Mouse (Mus musculus): ENCODE data around the gene Olfr620.

Gene Olfr620

DNA sequence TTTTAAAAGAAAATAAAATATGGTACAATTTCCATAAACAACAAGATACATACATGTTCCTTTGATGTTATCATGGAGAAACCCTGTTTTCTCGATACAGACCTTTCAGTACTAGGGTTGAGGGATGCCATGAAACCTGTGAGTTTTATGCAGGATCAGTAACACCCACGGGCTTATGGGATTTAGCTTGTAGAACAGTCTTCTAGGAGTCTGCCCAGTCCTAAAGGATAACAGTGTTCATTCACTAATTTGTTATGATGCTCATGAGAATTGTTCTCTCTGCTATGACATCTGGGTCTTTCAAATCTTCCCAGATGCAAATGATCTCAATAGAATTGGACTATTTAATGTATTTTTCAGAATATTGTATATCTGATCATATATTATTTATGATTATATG is at the start of gene Olfr620:
Olfr620 (minus strand) TSS at position 101 of the 400 bp plus-strand sequence.
- Histone ChIP-seq H3K27me3 (ENCODE audit: insufficient read depth, low read length) (no peaks in the 10 kb centered on the region), H3K9me3 (ENCODE audit: low read length) (peaks cover 18% of the 10 kb centered on the region), H3K4me3 (replicated peaks; ENCODE audit: low read length) (no peak within 1 kb of the TSS), H3K36me3 (ENCODE audit: insufficient read depth, low read length) (no peaks in the 10 kb centered on the region), H3K4me1 (replicated peaks; ENCODE audit: low read depth, low read length) (no peaks in the 10 kb centered on the region)
- TF ChIP-seq CTCF (conservative IDR thresholded peaks at IDR 0.05; ENCODE audit: low read length) (no peak), POU5F1 (IDR thresholded peaks at IDR 0.05; ENCODE audit: borderline replicate concordance, low read length) (no peak), NANOG (IDR thresholded peaks at IDR 0.05; ENCODE audit: borderline replicate concordance, low read length) (no peak)

DNA sequence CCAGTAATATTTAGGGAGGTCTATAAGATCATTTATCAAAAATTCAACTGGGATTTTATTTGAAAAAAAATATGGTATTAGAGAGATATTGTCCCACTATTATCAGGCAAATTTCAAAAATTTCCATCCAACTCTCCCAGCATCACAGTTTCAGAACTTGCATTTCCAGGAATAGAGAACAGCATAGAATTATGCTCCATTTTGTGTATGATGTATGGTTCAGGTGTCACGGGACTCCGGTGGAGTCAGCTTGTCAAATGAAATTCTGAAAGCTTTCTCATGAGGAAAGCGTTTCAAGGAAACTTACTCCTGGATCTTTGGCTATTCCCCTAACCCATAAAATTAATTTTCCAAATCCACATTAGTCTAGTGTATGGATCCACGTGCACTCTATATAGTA is 31.7 kb upstream of the Olfr620 start:
- Histone ChIP-seq H3K36me3 (ENCODE audit: insufficient read depth, low read length) (no peaks in the 10 kb centered on the region), H3K27me3 (ENCODE audit: insufficient read depth, low read length) (no peaks in the 10 kb centered on the region), H3K4me3 (replicated peaks; ENCODE audit: low read length) (no peak overlapping the region), H3K9me3 (ENCODE audit: low read length) (no peaks in the 10 kb centered on the region), H3K4me1 (replicated peaks; ENCODE audit: low read depth, low read length) (no peaks in the 10 kb centered on the region)
- no peak for TF ChIP-seq POU5F1 (IDR thresholded peaks at IDR 0.05; ENCODE audit: borderline replicate concordance, low read length)
- no peak for TF ChIP-seq NANOG (IDR thresholded peaks at IDR 0.05; ENCODE audit: borderline replicate concordance, low read length)
- TF ChIP-seq CTCF (conservative IDR thresholded peaks at IDR 0.05; ENCODE audit: low read length), result no peak

DNA sequence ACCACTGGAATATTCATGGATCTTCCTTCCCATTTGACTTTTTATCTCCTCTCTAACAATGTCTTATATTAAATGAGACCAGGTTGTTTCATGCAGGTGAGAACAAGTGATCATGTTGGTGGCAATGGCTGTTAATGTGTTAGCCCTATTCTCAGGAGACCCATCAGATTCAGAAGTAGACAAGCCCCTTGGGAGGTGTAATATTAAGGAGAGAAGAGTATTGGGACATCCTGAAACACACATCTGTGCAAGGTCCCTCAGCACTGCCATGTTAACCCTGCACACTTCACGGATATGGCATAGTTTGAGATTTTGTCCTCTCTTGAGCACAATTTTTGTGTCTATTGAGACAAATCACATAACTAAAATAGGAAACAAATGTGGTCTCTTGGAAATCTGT is 30.3 kb upstream of the Olfr620 start, which contains the start of gene Olfr622:
Olfr622 (minus strand) TSS at position 101 of the 400 bp plus-strand sequence.
- Histone ChIP-seq H3K4me1 (replicated peaks; ENCODE audit: low read depth, low read length) (no peaks in the 10 kb centered on the region), H3K4me3 (replicated peaks; ENCODE audit: low read length) (no peak within 1 kb of the TSS), H3K9me3 (ENCODE audit: low read length) (no peaks in the 10 kb centered on the region), H3K36me3 (ENCODE audit: insufficient read depth, low read length) (no peaks in the 10 kb centered on the region), H3K27me3 (ENCODE audit: insufficient read depth, low read length) (no peaks in the 10 kb centered on the region)
- TF ChIP-seq CTCF (conservative IDR thresholded peaks at IDR 0.05; ENCODE audit: low read length) (no peak), POU5F1 (IDR thresholded peaks at IDR 0.05; ENCODE audit: borderline replicate concordance, low read length) (no peak), NANOG (IDR thresholded peaks at IDR 0.05; ENCODE audit: borderline replicate concordance, low read length) (no peak)

DNA sequence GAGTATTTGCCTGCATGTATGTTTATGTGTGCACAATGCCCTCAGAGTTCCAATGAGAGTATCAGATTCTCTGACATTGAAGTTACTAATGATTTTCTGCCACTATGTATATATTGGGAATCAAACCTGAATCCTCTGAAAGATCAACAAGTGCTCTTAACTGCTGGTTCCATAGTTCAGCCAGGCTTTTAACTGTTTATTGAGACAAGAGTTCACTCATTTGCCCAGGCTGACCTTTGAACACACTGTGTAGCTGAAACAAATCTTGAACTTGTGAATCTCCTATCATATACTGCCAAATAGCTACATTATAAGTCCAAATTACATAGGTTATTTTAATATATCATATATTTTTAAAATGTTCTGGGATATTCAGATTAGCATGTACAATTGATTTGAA is 24.5 kb upstream of the Olfr620 start:
- Histone ChIP-seq H3K4me3 (replicated peaks; ENCODE audit: low read length) (no peak overlapping the region), H3K9me3 (ENCODE audit: low read length) (no peaks in the 10 kb centered on the region), H3K4me1 (replicated peaks; ENCODE audit: low read depth, low read length) (no peaks in the 10 kb centered on the region), H3K36me3 (ENCODE audit: insufficient read depth, low read length) (no peaks in the 10 kb centered on the region), H3K27me3 (ENCODE audit: insufficient read depth, low read length) (no peaks in the 10 kb centered on the region)
- TF ChIP-seq POU5F1 (IDR thresholded peaks at IDR 0.05; ENCODE audit: borderline replicate concordance, low read length) (no peak), NANOG (IDR thresholded peaks at IDR 0.05; ENCODE audit: borderline replicate concordance, low read length) (no peak), CTCF (conservative IDR thresholded peaks at IDR 0.05; ENCODE audit: low read length) (no peak)

DNA sequence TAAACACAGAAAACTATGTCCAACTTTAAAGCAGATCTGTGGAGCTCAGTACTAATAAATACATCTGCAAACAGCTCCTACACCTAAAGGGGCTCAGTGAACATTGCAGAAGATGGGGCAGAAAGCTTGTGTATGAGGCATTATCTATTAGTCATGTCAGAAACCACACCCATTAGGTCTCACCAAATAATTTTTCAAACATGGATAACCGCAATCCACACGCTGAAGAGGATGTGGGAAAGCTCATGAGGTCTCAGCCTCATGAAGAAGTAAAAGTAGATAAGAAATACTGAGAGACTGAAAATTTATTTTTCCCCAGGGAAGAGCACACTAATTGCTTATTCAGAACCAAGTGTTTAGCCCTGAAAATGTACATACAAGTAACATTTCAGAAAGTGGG is 4.9 kb downstream of the Olfr620 start:
- H3K4me1 ChIP-seq (replicated peaks; ENCODE audit: low read depth, low read length), result no peaks in the 10 kb centered on the region
- no peak overlapping the region for H3K4me3 ChIP-seq (replicated peaks; ENCODE audit: low read length)
- TF ChIP-seq NANOG (IDR thresholded peaks at IDR 0.05; ENCODE audit: borderline replicate concordance, low read length), result no peak
- no peak for TF ChIP-seq CTCF (conservative IDR thresholded peaks at IDR 0.05; ENCODE audit: low read length)
- TF ChIP-seq POU5F1 (IDR thresholded peaks at IDR 0.05; ENCODE audit: borderline replicate concordance, low read length), result no peak
- no peaks in the 10 kb centered on the region for H3K9me3 ChIP-seq (ENCODE audit: low read length)
- H3K27me3 ChIP-seq (ENCODE audit: insufficient read depth, low read length), result no peaks in the 10 kb centered on the region
- no peaks in the 10 kb centered on the region for H3K36me3 ChIP-seq (ENCODE audit: insufficient read depth, low read length)

DNA sequence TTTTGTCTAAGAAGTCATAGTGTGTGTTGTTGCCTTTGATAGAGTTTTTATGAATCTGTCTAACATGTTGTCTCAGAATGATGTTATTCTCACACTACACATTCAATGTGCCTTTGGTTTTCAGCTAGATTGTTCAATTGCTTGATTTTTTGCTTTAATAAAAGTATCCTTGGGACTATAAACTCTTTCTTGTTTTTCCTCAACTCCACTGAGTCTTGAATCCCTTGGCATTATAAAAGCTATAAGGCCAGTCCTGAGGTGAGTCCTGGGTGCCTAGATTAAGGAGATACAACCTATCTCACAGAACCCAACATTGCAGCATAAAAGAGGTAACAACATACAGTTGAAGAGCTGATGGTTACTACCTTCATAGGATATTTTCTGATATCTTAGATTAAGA is 12.1 kb downstream of the Olfr620 start, which contains the start of gene Olfr619:
Olfr619 (plus strand) TSS at position 301 of the 400 bp plus-strand sequence.
- H3K27me3 ChIP-seq (ENCODE audit: insufficient read depth, low read length), result no peaks in the 10 kb centered on the region
- H3K9me3 ChIP-seq (ENCODE audit: low read length), result no peaks in the 10 kb centered on the region
- H3K4me1 ChIP-seq (replicated peaks; ENCODE audit: low read depth, low read length), result no peaks in the 10 kb centered on the region
- no peak within 1 kb of the TSS for H3K4me3 ChIP-seq (replicated peaks; ENCODE audit: low read length)
- H3K36me3 ChIP-seq (ENCODE audit: insufficient read depth, low read length), result no peaks in the 10 kb centered on the region
- TF ChIP-seq POU5F1 (IDR thresholded peaks at IDR 0.05; ENCODE audit: borderline replicate concordance, low read length) (no peak), CTCF (conservative IDR thresholded peaks at IDR 0.05; ENCODE audit: low read length) (no peak), NANOG (IDR thresholded peaks at IDR 0.05; ENCODE audit: borderline replicate concordance, low read length) (no peak)

DNA sequence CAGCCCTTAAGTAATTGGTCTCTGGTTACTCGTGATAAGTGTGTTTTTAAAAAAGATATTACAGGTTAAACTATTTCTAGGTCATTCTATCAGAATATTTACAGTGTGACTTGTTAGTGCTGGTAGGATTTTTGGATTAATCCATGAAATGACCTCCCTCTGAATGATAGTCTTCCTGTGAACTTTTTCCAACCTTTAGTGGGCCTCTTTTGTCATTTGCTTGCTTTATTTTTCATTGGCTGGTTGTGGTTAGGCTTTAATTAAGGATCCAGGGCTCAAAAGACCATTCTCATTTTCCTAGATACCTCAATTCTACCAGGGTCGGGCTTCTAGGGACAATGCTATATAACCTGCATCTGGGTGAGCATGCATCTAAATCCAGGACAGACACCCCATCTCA is 22.5 kb downstream of the Olfr620 start, which contains the start of gene Olfr618:
Olfr618 (plus strand) TSS at position 301 of the 400 bp plus-strand sequence.
- Histone ChIP-seq H3K36me3 (ENCODE audit: insufficient read depth, low read length) (no peaks in the 10 kb centered on the region), H3K4me3 (replicated peaks; ENCODE audit: low read length) (no peak within 1 kb of the TSS), H3K27me3 (ENCODE audit: insufficient read depth, low read length) (no peaks in the 10 kb centered on the region), H3K9me3 (ENCODE audit: low read length) (no peaks in the 10 kb centered on the region), H3K4me1 (replicated peaks; ENCODE audit: low read depth, low read length) (no peaks in the 10 kb centered on the region)
- TF ChIP-seq CTCF (conservative IDR thresholded peaks at IDR 0.05; ENCODE audit: low read length) (no peak), NANOG (IDR thresholded peaks at IDR 0.05; ENCODE audit: borderline replicate concordance, low read length) (no peak), POU5F1 (IDR thresholded peaks at IDR 0.05; ENCODE audit: borderline replicate concordance, low read length) (no peak)

DNA sequence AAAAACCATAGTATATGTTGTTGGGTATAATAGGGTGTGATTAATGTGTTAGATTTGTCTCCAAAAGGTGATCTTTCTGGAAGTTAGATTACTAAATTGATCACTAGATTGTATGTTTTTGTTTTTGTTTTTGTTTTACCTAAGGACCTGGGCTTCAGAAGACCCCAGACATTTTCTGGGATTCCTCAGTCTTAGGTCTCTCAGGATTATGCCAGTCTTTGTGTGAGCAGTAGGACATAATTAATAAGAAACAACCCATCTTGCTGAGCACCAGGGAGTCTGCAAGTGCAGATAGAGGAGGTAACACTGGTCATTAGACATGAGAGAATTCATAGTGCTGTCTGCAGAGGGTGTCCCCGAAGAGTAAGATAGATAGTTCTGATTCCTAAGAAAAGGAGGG is 39.6 kb downstream of the Olfr620 start, which contains the start of gene Olfr617:
Olfr617 (plus strand) TSS at position 301 of the 400 bp plus-strand sequence.
- no peak within 1 kb of the TSS for H3K4me3 ChIP-seq (replicated peaks; ENCODE audit: low read length)
- H3K36me3 ChIP-seq (ENCODE audit: insufficient read depth, low read length), result no peaks in the 10 kb centered on the region
- TF ChIP-seq NANOG (IDR thresholded peaks at IDR 0.05; ENCODE audit: borderline replicate concordance, low read length) (no peak), POU5F1 (IDR thresholded peaks at IDR 0.05; ENCODE audit: borderline replicate concordance, low read length) (no peak), CTCF (conservative IDR thresholded peaks at IDR 0.05; ENCODE audit: low read length) (no peak)
- H3K9me3 ChIP-seq (ENCODE audit: low read length), result no peaks in the 10 kb centered on the region
- H3K4me1 ChIP-seq (replicated peaks; ENCODE audit: low read depth, low read length), result no peaks in the 10 kb centered on the region
- no peaks in the 10 kb centered on the region for H3K27me3 ChIP-seq (ENCODE audit: insufficient read depth, low read length)

DNA sequence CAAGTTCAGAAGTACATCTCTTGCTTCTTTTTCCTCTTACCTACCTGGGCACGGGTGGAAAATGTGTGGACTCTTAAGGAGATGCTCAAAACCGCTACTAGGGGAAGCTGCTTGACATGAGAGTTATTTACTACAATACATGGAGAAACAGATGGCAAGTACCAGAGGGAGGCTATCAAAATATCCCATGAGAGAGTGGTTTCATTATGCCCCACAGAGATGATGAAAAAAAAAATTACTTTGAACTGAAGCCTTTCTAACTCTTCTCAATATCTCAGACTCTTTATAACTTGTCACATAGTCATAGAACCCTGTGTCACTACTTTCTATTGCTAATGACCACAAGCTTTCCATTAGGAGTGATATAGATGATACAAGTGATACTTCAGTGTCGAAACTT is 43.3 kb downstream of the Olfr620 start, which contains the start of gene Olfr616:
Olfr616 (minus strand) TSS at position 101 of the 400 bp plus-strand sequence.
- Histone ChIP-seq H3K27me3 (ENCODE audit: insufficient read depth, low read length) (no peaks in the 10 kb centered on the region), H3K36me3 (ENCODE audit: insufficient read depth, low read length) (no peaks in the 10 kb centered on the region), H3K4me3 (replicated peaks; ENCODE audit: low read length) (no peak within 1 kb of the TSS), H3K9me3 (ENCODE audit: low read length) (no peaks in the 10 kb centered on the region), H3K4me1 (replicated peaks; ENCODE audit: low read depth, low read length) (no peaks in the 10 kb centered on the region)
- TF ChIP-seq NANOG (IDR thresholded peaks at IDR 0.05; ENCODE audit: borderline replicate concordance, low read length), result no peak
- TF ChIP-seq CTCF (conservative IDR thresholded peaks at IDR 0.05; ENCODE audit: low read length), result no peak
- TF ChIP-seq POU5F1 (IDR thresholded peaks at IDR 0.05; ENCODE audit: borderline replicate concordance, low read length), result no peak
